9 mouse cellular contexts compared by ENCODE assay signal in the genomic region with DNA sequence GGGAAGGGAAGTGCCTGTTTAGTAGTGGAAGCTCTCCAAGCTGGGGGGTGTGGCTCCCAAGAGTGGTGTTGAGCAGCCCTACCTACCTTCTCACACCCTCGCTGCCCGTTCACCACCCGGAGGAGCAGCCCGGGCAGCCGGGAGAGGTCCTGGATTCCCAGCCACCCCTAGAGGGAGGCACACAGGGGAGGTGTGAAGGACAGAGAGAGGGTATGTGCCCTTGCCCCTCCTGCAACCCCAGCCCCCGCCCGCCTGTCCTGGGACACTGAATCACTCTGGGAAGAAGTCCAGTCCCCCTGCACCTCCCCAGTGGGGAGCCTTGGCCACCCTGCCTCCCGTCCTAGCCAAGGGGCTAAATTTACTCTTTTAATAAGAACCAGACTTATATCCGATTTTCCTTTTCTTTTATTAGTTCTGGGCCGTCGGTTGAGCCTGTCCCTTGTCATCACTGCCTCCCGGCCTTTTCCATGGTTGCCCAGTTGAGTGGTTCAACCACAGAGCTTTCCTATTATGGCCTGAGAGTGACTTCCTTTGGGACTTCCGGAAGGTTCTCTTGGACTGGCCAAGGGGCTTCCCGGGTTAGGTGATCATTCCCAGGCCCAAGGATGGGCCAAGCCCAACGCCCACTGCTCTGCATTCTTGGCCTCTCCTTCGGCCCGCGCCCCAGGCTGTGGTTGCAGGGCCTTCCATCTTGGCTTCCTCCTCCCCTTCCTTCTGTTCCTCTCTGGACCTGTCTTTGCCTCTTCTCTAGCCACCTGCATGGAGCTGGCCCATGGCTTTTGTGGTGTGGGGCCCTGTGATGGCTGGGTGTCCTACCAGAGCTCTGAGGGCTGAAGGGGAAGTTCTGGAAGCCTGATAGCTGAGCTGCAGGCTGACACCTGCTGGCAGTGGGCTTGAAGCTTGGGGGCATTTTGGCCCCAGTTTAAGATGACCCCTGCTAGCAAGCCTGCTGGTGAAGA. TPM values are rescaled to one million over a fixed set of nuclear protein-coding genes. Genes with fewer than 3 reads are reported as not detected.
DNase-seq lines count a peak whose midpoint lies in the region; ATAC-seq and TF ChIP-seq lines count a peak whose summit lies in the region.
"Had no signal": no experiment of that assay in that cellular context is flagged by ENCODE, and none has a peak within 500 bp of the region (broad histone marks: within the 10 kb centered on the region; RNA-seq: fewer than 3 reads in every experiment).

No protein-coding gene starts in this region.

- no peak for TF ChIP-seq POLR2A in bone marrow, adult 2 months (IDR thresholded peaks at IDR 0.05; ENCODE audit: borderline replicate concordance, control insufficient read depth, low read depth, low read length)
- TF ChIP-seq POLR2A in thymus, adult 2 months (IDR thresholded peaks at IDR 0.05; ENCODE audit: control insufficient read depth, extremely low read depth, insufficient read depth, low read length, poor library complexity), result no peak

- peaks cover 69% of the 10 kb centered on the region for H3K4me1 ChIP-seq in liver, embryonic 12.5 days
- H3K4me1 ChIP-seq in liver, embryonic 11.5 days (replicated peaks; ENCODE audit: control insufficient read depth, insufficient read depth, low read length), result peaks cover 50% of the 10 kb centered on the region
- H3K4me1 ChIP-seq in bone marrow, adult 2 months (ENCODE audit: control insufficient read depth, insufficient read depth, low read length), result peaks cover 2% of the 10 kb centered on the region; the same call in 1 of the 2 replicates
- H3K4me1 ChIP-seq in heart, embryonic 13.5 days, result peaks cover 97% of the 10 kb centered on the region
- H3K4me1 ChIP-seq in thymus, adult 2 months (replicated peaks; ENCODE audit: control insufficient read depth, insufficient read depth, low read length), result peaks cover 6% of the 10 kb centered on the region; the same call in 1 of the 2 replicates

- no peak overlapping the region for H3K4me2 ChIP-seq in liver, embryonic 12.5 days
- H3K4me2 ChIP-seq in liver, embryonic 11.5 days, result no peak overlapping the region
- H3K4me2 ChIP-seq in heart, embryonic 13.5 days, result no peak overlapping the region

- H3K4me3 ChIP-seq in liver, embryonic 12.5 days, result no peak overlapping the region
- H3K4me3 ChIP-seq in liver, embryonic 11.5 days (ENCODE audit: low read depth, low read length), result no peak overlapping the region
- no peak overlapping the region for H3K4me3 ChIP-seq in bone marrow, adult 2 months (replicated peaks; ENCODE audit: control insufficient read depth, low read depth, low read length)
- no peak overlapping the region for H3K4me3 ChIP-seq in heart, embryonic 13.5 days
- H3K4me3 ChIP-seq in thymus, adult 2 months (ENCODE audit: control insufficient read depth, insufficient read depth, low read length), result no peak overlapping the region

- no peaks in the 10 kb centered on the region for H3K36me3 ChIP-seq in liver, embryonic 12.5 days
- no peaks in the 10 kb centered on the region for H3K36me3 ChIP-seq in liver, embryonic 11.5 days (ENCODE audit: control insufficient read depth, insufficient read depth, low read length)
- no peaks in the 10 kb centered on the region for H3K36me3 ChIP-seq in heart, embryonic 13.5 days
- H3K36me3 ChIP-seq in thymus, adult 2 months (ENCODE audit: control insufficient read depth, insufficient read depth, low read length), result no peaks in the 10 kb centered on the region

- ATAC-seq in liver, embryonic 12.5 days, result no peak
- ATAC-seq in liver, embryonic 11.5 days (replicated peaks; ENCODE audit: low FRiP score), result no peak
- ATAC-seq in heart, embryonic 13.5 days (ENCODE audit: extremely low read depth, insufficient number of reproducible peaks, low FRiP score, low TSS enrichment), result no peak

- peak; percentile 26; the same call in 1 of the 2 replicates for TF ChIP-seq CTCF in bone marrow, adult 2 months (IDR thresholded peaks at IDR 0.05; ENCODE audit: control insufficient read depth, insufficient read depth, low read length)
- TF ChIP-seq CTCF in thymus, adult 2 months (IDR thresholded peaks at IDR 0.05; ENCODE audit: borderline replicate concordance, control insufficient read depth, extremely low read depth, insufficient read depth, low read length, poor library complexity), result no peak

- H3K27me3 ChIP-seq in liver, embryonic 12.5 days (replicated peaks), result peaks cover 5% of the 10 kb centered on the region; the same call in 1 of the 2 replicates
- no peaks in the 10 kb centered on the region for H3K27me3 ChIP-seq in liver, embryonic 11.5 days (replicated peaks; ENCODE audit: control insufficient read depth, insufficient read depth, low read length)
- no peaks in the 10 kb centered on the region for H3K27me3 ChIP-seq in heart, embryonic 13.5 days (replicated peaks)
- H3K27me3 ChIP-seq in thymus, adult 2 months (ENCODE audit: control insufficient read depth, insufficient read depth, low read length), result no peaks in the 10 kb centered on the region

- DNase-seq in liver, embryonic 11.5 days (ENCODE audit: low spot score), result no peak
- DNase-seq in lung, postnatal 36 days, result peak; percentile 76
- DNase-seq in cerebellum, adult 8-10 months, result no peak
- DNase-seq in thymus, adult 2 months, result no peak
- DNase-seq in natural killer cell, adult 2 months (ENCODE audit: low spot score in 2 of 2), result no peak
- DNase-seq: kidney, postnatal 36 days had no signal

- H3K27ac ChIP-seq in liver, embryonic 12.5 days, result 0 out of 2 replicates have a peak overlapping the region, but pooled peaks have one; percentile 7
- no peak overlapping the region for H3K27ac ChIP-seq in liver, embryonic 11.5 days (ENCODE audit: low read depth, low read length)
- no peak overlapping the region for H3K27ac ChIP-seq in bone marrow, adult 2 months (ENCODE audit: control insufficient read depth, insufficient read depth, low read depth, low read length, poor library complexity)
- peak overlapping the region; percentile 62 for H3K27ac ChIP-seq in heart, embryonic 13.5 days (replicated peaks)
- no peak overlapping the region for H3K27ac ChIP-seq in thymus, adult 2 months (ENCODE audit: control insufficient read depth, insufficient read depth, low read length)

- H3K9me3 ChIP-seq in liver, embryonic 12.5 days (replicated peaks), result no peaks in the 10 kb centered on the region
- H3K9me3 ChIP-seq in liver, embryonic 11.5 days (ENCODE audit: control insufficient read depth, low read length), result no peaks in the 10 kb centered on the region
- no peaks in the 10 kb centered on the region for H3K9me3 ChIP-seq in heart, embryonic 13.5 days

- H3K9ac ChIP-seq in liver, embryonic 12.5 days, result no peak overlapping the region
- H3K9ac ChIP-seq in liver, embryonic 11.5 days (ENCODE audit: low read depth, low read length), result no peak overlapping the region
- peak overlapping the region; percentile 63 for H3K9ac ChIP-seq in heart, embryonic 13.5 days

- 42% methylated on average over 18 of the region's 18 CpGs for WGBS in liver, embryonic 12.5 days (ENCODE audit: insufficient replicate concordance)
- WGBS in liver, embryonic 11.5 days, result 59% methylated on average over 18 of the region's 18 CpGs
- WGBS in bone marrow, adult 2 months, result 44% methylated on average over 18 of the region's 18 CpGs
- WGBS in heart, embryonic 13.5 days, result 68% methylated on average over 18 of the region's 18 CpGs
- WGBS in thymus, adult 2 months, result 66% methylated on average over 18 of the region's 18 CpGs

RNA-seq across cellular contexts. Expression of gene Bahcc1, which starts 18.5 kb away (rescaled TPM):
- 3.0 and 3.5 TPM in 2 replicates for polyA plus RNA-seq in liver, embryonic 12.5 days (2016; fragmentation: Nextera tagmentation; extraction: Ambion mirVana)
- polyA plus RNA-seq in liver, embryonic 11.5 days (2014; fragmentation: Nextera tagmentation; extraction: Ambion mirVana), result 6.7 and 8.8 TPM in 2 replicates
- 2.2 and 5.8 TPM in 2 replicates for polyA plus RNA-seq in bone marrow, adult 2 months (2011; ENCODE audit: insufficient read depth, insufficient read length, low replicate concordance, missing spikeins)
- 4.4 and 5.2 TPM in 2 replicates for polyA plus RNA-seq in heart, embryonic 13.5 days (2015; fragmentation: Nextera tagmentation; extraction: Ambion mirVana)
- polyA plus RNA-seq in thymus, adult 2 months (2012; rRNA removed), result 11.0 and 15.1 TPM in 2 replicates

Comparison
In these comparisons a context has a peak if more than half of its experiments do, and no peak if none do; other contexts are left out.
1. H3K27ac ChIP-seq: peak in liver, embryonic 12.5 days (single experiment) and heart, embryonic 13.5 days (single experiment); none in liver, embryonic 11.5 days (single experiment), bone marrow, adult 2 months (single experiment) and thymus, adult 2 months (single experiment).